Mouse (Mus musculus) thymus, adult 2 months (tissue): ENCODE measurements around the gene Gab1.

Experiments used
- CTCF ChIP-seq: fragments of 200-500 bp; IDR thresholded peaks from 2 replicates; pipeline ENCODE4 v1.5.1; 2012; ENCODE audit warnings: mild to moderate bottlenecking, control low read depth, low read length, moderate library complexity, borderline replicate concordance; ENCODE audit not compliant: control insufficient read depth, poor library complexity, insufficient read depth; ENCODE audit errors: extremely low read depth
- POLR2A ChIP-seq: fragments of 200-500 bp; IDR thresholded peaks from 2 replicates; pipeline ENCODE4 v1.6.1; 2012; ENCODE audit warnings: mild to moderate bottlenecking, low read length, control low read depth, moderate library complexity; ENCODE audit not compliant: control insufficient read depth, poor library complexity, insufficient read depth; ENCODE audit errors: extremely low read depth

DNA sequence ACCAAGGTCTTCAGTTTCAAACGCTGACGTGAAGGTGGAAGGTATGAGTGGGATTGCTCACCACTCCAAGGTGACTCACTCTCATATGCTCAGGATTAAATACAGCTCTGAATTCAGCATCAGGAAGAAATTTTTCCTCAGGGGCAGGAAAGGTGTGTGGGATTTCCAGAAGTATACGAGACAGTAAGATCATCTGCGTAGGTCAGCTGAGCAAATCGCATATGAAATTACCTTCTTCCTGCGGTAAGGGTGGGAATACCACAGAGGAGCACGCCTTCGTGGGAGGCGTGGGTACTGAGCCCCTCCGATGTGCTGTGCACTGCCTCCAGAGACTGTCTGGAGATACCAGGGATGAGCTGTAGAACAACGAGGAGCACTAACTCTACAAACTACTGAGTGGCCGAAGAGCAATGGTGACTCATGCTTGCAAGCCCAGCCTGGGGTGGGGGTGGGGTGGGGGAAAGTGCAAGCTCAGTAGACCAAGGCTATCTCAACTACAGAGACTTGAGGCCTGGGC is 22.4 kb downstream of the Gab1 start:
- no peak for TF ChIP-seq POLR2A
- TF ChIP-seq CTCF = no peak
